Mouse (Mus musculus): ENCODE measurements at regions not wholly inside any gene's neighbourhood (a gene's known extent, or its start where the extent isn't known, plus 50 kb on each side); places are given as distances from the start of the nearest gene placed in this dataset.
A peak's percentile ranks its signal among the peaks of the same experiment; 100 is the strongest.

- no peak for DNase-seq (ENCODE audit: low read depth, low spot score)
Measured at GRCm38 (mm10) chr16:24181388-24181787, 192.7 kb upstream of the Bcl6 start.

- DNase-seq (ENCODE audit: low read depth, low spot score): no peak
Measured at GRCm38 (mm10) chr16:24180666-24181065, 192.0 kb upstream of the Bcl6 start.

- no peak for DNase-seq (ENCODE audit: low read depth, low spot score)
Measured at GRCm38 (mm10) chr16:24177564-24177963, 188.9 kb upstream of the Bcl6 start.

GRCm38 (mm10) chr16:24177131-24177530, 188.5 kb upstream of the Bcl6 start:
- DNase-seq (ENCODE audit: low read depth, low spot score): no peak

GRCm38 (mm10) chr16:24176057-24176456, 187.4 kb upstream of the Bcl6 start:
- no peak for DNase-seq (ENCODE audit: low read depth, low spot score)

- no peak for DNase-seq (ENCODE audit: low read depth, low spot score)
Measured at GRCm38 (mm10) chr16:24175235-24175760, 186.6 kb upstream of the Bcl6 start.

GRCm38 (mm10) chr16:24174595-24174994, 185.9 kb upstream of the Bcl6 start:
- DNase-seq (ENCODE audit: low read depth, low spot score): no peak

- no peak for DNase-seq (ENCODE audit: low read depth, low spot score)
Measured at GRCm38 (mm10) chr16:24173783-24174518, 185.3 kb upstream of the Bcl6 start.

GRCm38 (mm10) chr16:24172653-24173052, 184.0 kb upstream of the Bcl6 start:
- no peak for DNase-seq (ENCODE audit: low read depth, low spot score)

- DNase-seq (ENCODE audit: low read depth, low spot score): no peak
Measured at GRCm38 (mm10) chr16:24172065-24172464, 183.4 kb upstream of the Bcl6 start.

- DNase-seq (ENCODE audit: low read depth, low spot score): no peak
Measured at GRCm38 (mm10) chr16:24171161-24171560, 182.5 kb upstream of the Bcl6 start.

GRCm38 (mm10) chr16:24166496-24166895, 177.8 kb upstream of the Bcl6 start:
- DNase-seq (ENCODE audit: low read depth, low spot score): no peak

- no peak for DNase-seq (ENCODE audit: low read depth, low spot score)
Measured at GRCm38 (mm10) chr16:24165461-24166081, 176.9 kb upstream of the Bcl6 start.

GRCm38 (mm10) chr16:24160705-24161285, 172.1 kb upstream of the Bcl6 start:
- DNase-seq (ENCODE audit: low read depth, low spot score): no peak

GRCm38 (mm10) chr16:24159336-24159735, 170.7 kb upstream of the Bcl6 start:
- DNase-seq (ENCODE audit: low read depth, low spot score): no peak

GRCm38 (mm10) chr16:24157753-24158152, 169.1 kb upstream of the Bcl6 start:
- DNase-seq (ENCODE audit: low read depth, low spot score): no peak

GRCm38 (mm10) chr16:24156729-24157430, 168.2 kb upstream of the Bcl6 start:
- no peak for DNase-seq (ENCODE audit: low read depth, low spot score)

GRCm38 (mm10) chr16:24154816-24155357, 166.2 kb upstream of the Bcl6 start:
- no peak for DNase-seq (ENCODE audit: low read depth, low spot score)

- peak; percentile 43 for DNase-seq (ENCODE audit: low read depth, low spot score)
Measured at GRCm38 (mm10) chr16:24153943-24154342, 165.3 kb upstream of the Bcl6 start.

GRCm38 (mm10) chr16:24151831-24152247, 163.2 kb upstream of the Bcl6 start:
- DNase-seq (ENCODE audit: low read depth, low spot score): no peak

- no peak for DNase-seq (ENCODE audit: low read depth, low spot score)
Measured at GRCm38 (mm10) chr16:24151178-24151725, 162.6 kb upstream of the Bcl6 start.

Data from mesoderm, embryonic 11.5 days (tissue).